Mouse (Mus musculus) midbrain, postnatal 0 days (tissue): ENCODE measurements around the gene Mybpc2. TPM values are rescaled to one million over a fixed set of nuclear protein-coding genes. Genes with fewer than 3 reads are reported as not detected.

ENCODE experiments used
- ATAC-seq: fragments of 200-750 bp; cut with Nextera tagmentation; 2 replicates; pipeline ENCODE4 v1.8.0; 2017; ENCODE audit warnings: moderate number of reproducible peaks, mild to moderate bottlenecking, moderate TSS enrichment, moderate library complexity; ENCODE audit not compliant: low FRiP score
- DNase-seq: peaks from one replicate; pipeline ENCODE4 v3.0.0-alpha.2; 2015; ENCODE audit warnings: low spot score
- H3K27ac ChIP-seq: fragments of 300-500 bp; sonication (generic); 2 replicates; pipeline ENCODE4 v1.5.1; 2014; ENCODE audit warnings: low read depth, mild to moderate bottlenecking, low read length, mixed read lengths
- H3K27me3 ChIP-seq: fragments of 300-500 bp; sonication (generic); 2 replicates; pipeline ENCODE4 v1.6.1; 2014; ENCODE audit warnings: low read length, control low read depth, mixed read lengths; ENCODE audit not compliant: insufficient read depth
- H3K36me3 ChIP-seq: fragments of 300-500 bp; sonication (generic); 2 replicates; pipeline ENCODE4 v1.6.1; 2014; ENCODE audit warnings: low read length, control low read depth, mixed read lengths; ENCODE audit not compliant: insufficient read depth
- H3K4me1 ChIP-seq: fragments of 300-500 bp; sonication (generic); 2 replicates; pipeline ENCODE4 v1.6.1; 2014; ENCODE audit warnings: mild to moderate bottlenecking, control low read depth, antibody characterized with exemption, low read length, mixed read lengths; ENCODE audit not compliant: insufficient read depth
- H3K4me2 ChIP-seq: fragments of 300-500 bp; sonication (generic); 2 replicates; pipeline ENCODE4 v1.6.1; 2014; ENCODE audit warnings: low read depth, mild to moderate bottlenecking, low read length, mixed read lengths; ENCODE audit not compliant: poor library complexity, severe bottlenecking
- H3K4me3 ChIP-seq: fragments of 300-500 bp; sonication (generic); 2 replicates; pipeline ENCODE4 v1.5.1; 2014; ENCODE audit warnings: low read depth, mild to moderate bottlenecking, low read length, moderate library complexity
- H3K9ac ChIP-seq: fragments of 300-500 bp; sonication (generic); replicated peaks from 2 replicates; pipeline ENCODE4 v1.6.1; 2014; ENCODE audit warnings: mild to moderate bottlenecking, low read length, moderate library complexity, mixed read lengths; ENCODE audit not compliant: poor library complexity, severe bottlenecking
- H3K9me3 ChIP-seq: fragments of 300-500 bp; sonication (generic); 2 replicates; pipeline ENCODE4 v1.6.1; 2016; ENCODE audit warnings: low read length, control low read depth
- CTCF ChIP-seq: IDR thresholded peaks from 2 replicates; pipeline ENCODE4 v1.5.1; 2016; ENCODE audit warnings: antibody characterized with exemption, mild to moderate bottlenecking
- WGBS: fragments of 180-500 bp; shearing (Covaris S2); extraction: QIAGEN DNeasy Blood & Tissue Kit; methylation state at CpG from one replicate; pipeline ENCODE4 v1.1.7; 2014; 5-methylcytosine and 5-hydroxymethylcytosine counted together
- polyA plus RNA-seq: library from polyadenylated mRNA; unstranded; fragments of >200 nt; fragmentation: Nextera tagmentation; extraction: Ambion mirVana; gene quantifications from 2 replicates; pipeline ENCODE4 v1.2.1, GENCODE M21; 2015
- total RNA-seq: library from RNA; depleted of rRNA; stranded (reverse); fragments of >200 nt; gene quantifications from 2 replicates; pipeline ENCODE4 v1.2.3, GENCODE M21; 2014

The Mybpc2 gene
- total and polyA plus RNA-seq, 2 experiments from 2014 or later: 0.27 to 0.28 TPM

DNA sequence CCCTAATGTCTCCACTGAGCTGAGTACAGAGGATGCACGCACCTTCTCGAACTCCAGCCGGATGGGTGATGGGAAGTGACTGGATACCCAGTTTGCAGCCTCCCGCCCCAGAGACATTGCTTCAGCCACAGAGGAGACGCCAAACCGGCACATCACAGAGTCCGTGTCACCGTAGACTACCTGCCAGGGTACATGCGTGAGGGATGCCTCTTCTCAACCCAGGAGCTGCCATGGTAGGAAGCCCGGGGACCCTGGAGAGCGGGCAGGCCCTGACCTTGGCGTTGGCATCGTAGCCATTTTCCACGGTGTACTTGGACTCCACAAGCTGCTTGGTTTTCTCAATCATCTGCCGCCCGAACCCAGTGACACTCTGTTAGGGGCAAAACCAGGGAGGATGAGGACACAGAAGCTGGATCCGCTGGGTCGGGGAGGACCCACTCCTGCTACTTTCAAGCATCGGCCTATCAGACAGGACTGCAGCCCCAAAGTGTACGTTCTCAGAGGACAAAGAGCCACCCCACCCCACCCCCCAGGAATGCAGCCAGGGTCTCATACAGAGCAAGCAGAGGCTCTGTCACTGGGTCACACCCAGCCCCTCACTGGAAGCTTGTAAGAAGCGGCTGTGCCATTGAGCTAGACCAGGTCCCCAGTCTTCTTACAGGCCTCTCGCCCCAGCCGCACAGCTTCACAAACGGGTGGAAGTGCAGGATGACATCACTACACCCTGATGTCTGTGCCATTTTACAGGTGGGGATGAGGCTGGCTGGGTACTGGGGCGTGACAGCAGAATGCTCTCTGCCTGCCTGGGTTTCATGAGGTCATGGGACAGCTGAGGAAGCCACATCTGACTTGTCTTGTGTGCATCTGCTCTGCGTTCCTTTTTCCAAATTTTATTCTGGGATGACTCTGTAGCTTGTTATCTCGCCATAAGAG, 11.5 kb upstream of the Mybpc2 start:
- no peak overlapping the region for H3K9ac ChIP-seq
- DNase-seq (no peak), ATAC-seq (no peak)
- no peak overlapping the region for H3K4me2 ChIP-seq
- H3K36me3 ChIP-seq: peaks cover 10% of the 10 kb centered on the region; the same call in 1 of the 2 replicates
- H3K27me3 ChIP-seq: no peaks in the 10 kb centered on the region
- H3K27ac ChIP-seq: no peak overlapping the region
- 93% methylated on average over 27 of the region's 27 CpGs for WGBS
- H3K9me3 ChIP-seq: no peaks in the 10 kb centered on the region
- no peak overlapping the region for H3K4me3 ChIP-seq
- no peaks in the 10 kb centered on the region for H3K4me1 ChIP-seq
- no peak for TF ChIP-seq CTCF

GRCm38 (mm10) chr7:44534656-44535441, 10.4 kb upstream of the Mybpc2 start:
- no peak overlapping the region for H3K27ac ChIP-seq
- H3K4me2 ChIP-seq: no peak overlapping the region
- H3K9me3 ChIP-seq: no peaks in the 10 kb centered on the region
- H3K9ac ChIP-seq: no peak overlapping the region
- no peaks in the 10 kb centered on the region for H3K4me1 ChIP-seq
- H3K4me3 ChIP-seq: no peak overlapping the region
- H3K27me3 ChIP-seq: no peaks in the 10 kb centered on the region
- WGBS: 92% methylated on average over 19 of the region's 19 CpGs
- TF ChIP-seq CTCF: peak; percentile 22; the same call in 1 of the 2 replicates
- no peak for ATAC-seq
- DNase-seq: no peak
- H3K36me3 ChIP-seq: peaks cover 4% of the 10 kb centered on the region; the same call in 1 of the 2 replicates

- no peak overlapping the region for H3K9ac ChIP-seq
- ATAC-seq: no peak
- no peak overlapping the region for H3K27ac ChIP-seq
- H3K4me3 ChIP-seq: no peak overlapping the region
- no peak for TF ChIP-seq CTCF
- no peak overlapping the region for H3K4me2 ChIP-seq
- no peaks in the 10 kb centered on the region for H3K4me1 ChIP-seq
- no peak for DNase-seq
- H3K27me3 ChIP-seq: no peaks in the 10 kb centered on the region
- 90% methylated on average over 13 of the region's 13 CpGs for WGBS
- peaks cover 1% of the 10 kb centered on the region; the same call in 1 of the 2 replicates for H3K36me3 ChIP-seq
- H3K9me3 ChIP-seq: no peaks in the 10 kb centered on the region
Measured at GRCm38 (mm10) chr7:44534242-44534641, 9.8 kb upstream of the Mybpc2 start.

GRCm38 (mm10) chr7:44533746-44534045, 9.2 kb upstream of the Mybpc2 start:
- TF ChIP-seq CTCF: no peak
- no peak overlapping the region for H3K27ac ChIP-seq

DNA sequence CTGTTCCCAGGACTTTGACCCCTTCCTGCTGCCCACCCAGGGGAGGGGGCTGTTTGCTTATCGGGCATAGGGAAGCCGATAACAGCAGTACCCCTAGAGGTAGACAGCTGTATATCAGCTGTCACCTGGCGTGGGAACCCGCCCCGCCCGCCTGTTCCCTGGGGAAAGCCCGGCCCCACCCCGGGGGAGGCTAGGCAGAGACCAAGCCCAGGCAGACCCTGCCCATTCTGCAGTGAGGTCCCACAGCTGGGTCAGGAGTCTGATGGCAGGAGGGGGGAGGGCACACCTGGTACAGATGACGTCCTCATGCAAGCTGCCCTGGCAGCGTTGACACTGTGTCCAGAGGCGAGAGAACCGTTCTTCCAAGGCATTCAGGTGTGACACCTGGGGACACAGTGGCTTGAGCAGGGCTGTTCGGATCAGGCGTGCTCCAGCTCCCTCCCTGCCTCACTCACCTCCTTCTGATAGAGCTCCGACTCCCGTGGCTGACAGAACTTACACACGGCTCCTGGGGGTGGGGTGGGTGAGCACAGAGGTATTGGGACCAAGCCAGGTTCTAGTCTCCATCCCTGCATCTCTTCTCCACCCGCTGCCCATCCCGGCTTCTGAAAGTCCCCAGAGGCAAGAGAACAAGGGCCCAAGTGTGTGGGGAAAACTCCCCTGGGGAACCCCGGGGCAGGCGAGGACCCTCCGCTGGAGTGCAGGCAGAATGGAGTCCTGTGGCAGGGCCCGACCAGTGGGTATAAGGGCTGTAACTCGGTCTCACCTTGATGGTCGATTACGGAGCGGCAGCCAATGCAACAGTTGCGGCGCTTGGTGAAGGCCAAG, 8.7 kb upstream of the Mybpc2 start:
- Histone ChIP-seq H3K9me3 (no peaks in the 10 kb centered on the region), H3K36me3 (no peaks in the 10 kb centered on the region; the same call in 1 of the 2 replicates), H3K4me2 (no peak overlapping the region), H3K27me3 (no peaks in the 10 kb centered on the region), H3K4me3 (no peak overlapping the region), H3K4me1 (no peaks in the 10 kb centered on the region), H3K27ac (no peak overlapping the region), H3K9ac (no peak overlapping the region)
- no peak for DNase-seq
- ATAC-seq: no peak
- no peak for TF ChIP-seq CTCF
- 91% methylated on average over 29 of the region's 29 CpGs for WGBS

More at GRCm38 (mm10) chr7:44533746-44534045, 9.2 kb upstream of the Mybpc2 start:
- Histone ChIP-seq H3K36me3 (no peaks in the 10 kb centered on the region; the same call in 1 of the 2 replicates), H3K27me3 (no peaks in the 10 kb centered on the region), H3K9me3 (no peaks in the 10 kb centered on the region), H3K4me3 (no peak overlapping the region), H3K4me1 (no peaks in the 10 kb centered on the region), H3K4me2 (no peak overlapping the region), H3K9ac (no peak overlapping the region)
- DNase-seq (no peak), ATAC-seq (no peak)
- WGBS: 74% methylated on average over 12 of the region's 12 CpGs
